ENCODE assay signal across 17 mouse cellular contexts in the genomic region with DNA sequence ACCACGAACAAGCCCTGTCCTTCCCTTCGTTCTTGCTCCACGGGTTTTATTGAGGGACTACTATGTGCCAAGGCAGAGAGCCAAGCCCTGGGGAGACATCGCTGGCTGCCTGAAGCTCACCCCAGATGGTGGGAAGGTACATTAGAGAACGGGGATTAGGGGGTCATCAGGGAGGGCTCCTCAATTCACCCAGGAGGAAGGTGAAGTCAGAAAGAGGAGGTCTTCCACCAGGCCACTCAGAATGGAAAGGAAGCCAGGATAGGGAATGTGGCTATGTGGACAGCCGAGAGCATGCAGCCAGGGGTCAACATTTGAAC. TPM values are rescaled to one million over a fixed set of nuclear protein-coding genes. Genes with fewer than 3 reads are reported as not detected.
DNase-seq lines count a peak whose midpoint lies in the region; ATAC-seq and TF ChIP-seq lines count a peak whose summit lies in the region.
"Had no signal": no experiment of that assay in that cellular context is flagged by ENCODE, and none has a peak within 500 bp of the region (broad histone marks: within the 10 kb centered on the region; RNA-seq: fewer than 3 reads in every experiment).

No protein-coding gene starts in this region.

- H3K27ac ChIP-seq in heart, postnatal 0 days (ENCODE audit: low read depth), result peak overlapping the region; percentile 65
- peak overlapping the region; percentile 94 for H3K27ac ChIP-seq in lung, embryonic 16.5 days (ENCODE audit: low read length)
- H3K27ac ChIP-seq in intestine, embryonic 15.5 days, result peak overlapping the region; percentile 86
- H3K27ac ChIP-seq in small intestine, adult 2 months (ENCODE audit: insufficient read depth, low read depth, low read length), result peak overlapping the region; percentile 60
- H3K27ac ChIP-seq: forebrain, embryonic 12.5 days; hindbrain, postnatal 0 days; midbrain, embryonic 10.5 days had no signal

- no peak for TF ChIP-seq POLR2A in small intestine, adult 2 months (IDR thresholded peaks at IDR 0.05; ENCODE audit: low read depth, low read length)

- WGBS in heart, postnatal 0 days, result 50% methylated on average over 6 of the region's 6 CpGs
- 39% methylated on average over 6 of the region's 6 CpGs for WGBS in lung, embryonic 16.5 days
- 56% methylated on average over 6 of the region's 6 CpGs for WGBS in intestine, embryonic 15.5 days
- 60% methylated on average over 6 of the region's 6 CpGs for WGBS in small intestine, adult 2 months

- H3K4me1 ChIP-seq in heart, postnatal 0 days (ENCODE audit: control insufficient read depth, insufficient read depth), result peaks cover 16% of the 10 kb centered on the region; the same call in 1 of the 2 replicates
- H3K4me1 ChIP-seq in lung, embryonic 16.5 days (replicated peaks; ENCODE audit: control insufficient read depth, insufficient read depth, low read length), result peaks cover 24% of the 10 kb centered on the region
- H3K4me1 ChIP-seq in intestine, embryonic 15.5 days (replicated peaks), result peaks cover 11% of the 10 kb centered on the region
- no peaks in the 10 kb centered on the region for H3K4me1 ChIP-seq in small intestine, adult 2 months (ENCODE audit: control insufficient read depth, insufficient read depth, insufficient read length, low read length)

- H3K27me3 ChIP-seq in heart, postnatal 0 days (ENCODE audit: control insufficient read depth, insufficient read depth, low read length), result 0 out of 2 replicates have a peak, but pooled peaks cover 5% of the 10 kb centered on the region
- peaks cover 3% of the 10 kb centered on the region; the same call in 1 of the 2 replicates for H3K27me3 ChIP-seq in lung, embryonic 16.5 days (ENCODE audit: control insufficient read depth, insufficient read depth, low read depth, low read length)
- H3K27me3 ChIP-seq in intestine, embryonic 15.5 days (replicated peaks), result 0 out of 2 replicates have a peak, but pooled peaks cover 2% of the 10 kb centered on the region
- H3K27me3 ChIP-seq in small intestine, adult 2 months (ENCODE audit: control insufficient read depth, insufficient read depth, low read length), result no peaks in the 10 kb centered on the region; the same call in none of the 2 replicates

- no peak for DNase-seq in heart, postnatal 0 days (ENCODE audit: low spot score)
- no peak for DNase-seq in heart, adult 8-10 months (ENCODE audit: low spot score)
- DNase-seq in lung, postnatal 10 days, result no peak
- DNase-seq in gastrocnemius, adult 8-10 months (ENCODE audit: low spot score in 2 of 2), result no peak
- DNase-seq: cerebellum, adult 11-12 months; thymus, postnatal 14 days had no signal

- H3K4me2 ChIP-seq in heart, postnatal 0 days (ENCODE audit: low read depth, low read length), result no peak overlapping the region
- 0 out of 2 replicates have a peak overlapping the region, but pooled peaks have one; percentile 39 for H3K4me2 ChIP-seq in lung, embryonic 16.5 days (ENCODE audit: low read depth, low read length)
- H3K4me2 ChIP-seq in intestine, embryonic 15.5 days (replicated peaks), result no peak overlapping the region
- H3K4me2 ChIP-seq: forebrain, embryonic 12.5 days had no signal

- H3K36me3 ChIP-seq in heart, postnatal 0 days (replicated peaks; ENCODE audit: control insufficient read depth, insufficient read depth, low read length), result no peaks in the 10 kb centered on the region
- no peaks in the 10 kb centered on the region for H3K36me3 ChIP-seq in lung, embryonic 16.5 days (ENCODE audit: control insufficient read depth, insufficient read depth, low read length)
- H3K36me3 ChIP-seq in intestine, embryonic 15.5 days, result no peaks in the 10 kb centered on the region
- no peaks in the 10 kb centered on the region for H3K36me3 ChIP-seq in small intestine, adult 2 months (ENCODE audit: control insufficient read depth, insufficient read depth, low read length)
- H3K36me3 ChIP-seq: forebrain, embryonic 12.5 days; midbrain, embryonic 10.5 days had no signal

- no peak overlapping the region for H3K9ac ChIP-seq in heart, postnatal 0 days (replicated peaks; ENCODE audit: low read depth, low read length)
- peak overlapping the region; percentile 36; the same call in 1 of the 2 replicates for H3K9ac ChIP-seq in lung, embryonic 16.5 days (ENCODE audit: low read length)
- H3K9ac ChIP-seq in intestine, embryonic 15.5 days, result no peak overlapping the region
- H3K9ac ChIP-seq: forebrain, embryonic 12.5 days had no signal

- no peak; the same call in 1 of the 2 replicates for TF ChIP-seq EP300 in heart, postnatal 0 days (IDR thresholded peaks at IDR 0.05; ENCODE audit: low read depth)

- ATAC-seq in heart, postnatal 0 days (ENCODE audit: insufficient read depth, low read depth), result no peak
- no peak for ATAC-seq in lung, embryonic 16.5 days (ENCODE audit: low read depth)
- no peak for ATAC-seq in intestine, embryonic 15.5 days
- no peak for ATAC-seq in granulocyte monocyte progenitor cell, adult 5-6 weeks (replicated peaks; ENCODE audit: poor library complexity, severe bottlenecking)
- ATAC-seq: hindbrain, postnatal 0 days had no signal

- no peak overlapping the region for H3K4me3 ChIP-seq in heart, postnatal 0 days (ENCODE audit: low read depth, low read length)
- H3K4me3 ChIP-seq in lung, embryonic 16.5 days (ENCODE audit: low read length), result no peak overlapping the region
- H3K4me3 ChIP-seq in intestine, embryonic 15.5 days (replicated peaks), result no peak overlapping the region
- H3K4me3 ChIP-seq in small intestine, adult 2 months (ENCODE audit: low read depth, low read length), result no peak overlapping the region
- H3K4me3 ChIP-seq: forebrain, embryonic 12.5 days; midbrain, embryonic 10.5 days had no signal

- H3K9me3 ChIP-seq in heart, postnatal 0 days (replicated peaks; ENCODE audit: control insufficient read depth, low read length), result no peaks in the 10 kb centered on the region
- H3K9me3 ChIP-seq in lung, embryonic 16.5 days (ENCODE audit: control insufficient read depth, low read length), result no peaks in the 10 kb centered on the region
- no peaks in the 10 kb centered on the region for H3K9me3 ChIP-seq in intestine, embryonic 15.5 days
- H3K9me3 ChIP-seq: forebrain, embryonic 12.5 days; midbrain, embryonic 10.5 days had no signal

- TF ChIP-seq CTCF in heart, postnatal 0 days (IDR thresholded peaks at IDR 0.05; ENCODE audit: low read depth), result no peak
- TF ChIP-seq CTCF in small intestine, adult 2 months (IDR thresholded peaks at IDR 0.05; ENCODE audit: extremely low read depth, insufficient read length, insufficient replicate concordance, low read depth, low read length), result no peak

RNA-seq across cellular contexts. Expression of a gene that starts 10.2 kb away (rescaled TPM):
- 4.8 and 12.5 TPM in 2 replicates for total RNA-seq in heart, postnatal 0 days (2014; rRNA removed; ENCODE audit: low replicate concordance)
- 10.2 TPM in 2 replicates for polyA plus RNA-seq in heart, postnatal 0 days (2015; fragmentation: Nextera tagmentation; extraction: Ambion mirVana)
- 1 to 10 TPM; 5.1 to 5.6 (median 5.2) TPM for total RNA-seq in heart, adult 8-10 months (2022)
- 8.4 and 8.6 TPM in 2 replicates for polyA plus RNA-seq in lung, embryonic 16.5 days (2015; fragmentation: Nextera tagmentation; extraction: Ambion mirVana)
- 10.0 and 10.3 TPM in 2 replicates for polyA plus RNA-seq in intestine, embryonic 15.5 days (2015; fragmentation: Nextera tagmentation; extraction: Ambion mirVana)
- polyA plus RNA-seq in small intestine, adult 2 months (2012; rRNA removed), result 3.5 and 4.7 TPM in 2 replicates
- 0.45 TPM in 1 of 2 replicates, not detected in the other for total RNA-seq in granulocyte monocyte progenitor cell, adult 5-6 weeks (2014; fragmentation: Nextera tagmentation)
- total RNA-seq in granulocyte monocyte progenitor cell, adult 5-6 weeks (2017), result not detected in 2 replicates
- total RNA-seq in gastrocnemius, adult 8-10 months (2022), result 1 to 10 TPM; 1.5 to 2.5 (median 1.7) TPM

RNA-seq across cellular contexts. Expression of a gene that starts 14.1 kb away (rescaled TPM):
- not detected in 2 replicates for total RNA-seq in heart, postnatal 0 days (2014; rRNA removed; ENCODE audit: low replicate concordance)
- polyA plus RNA-seq in heart, postnatal 0 days (2015; fragmentation: Nextera tagmentation; extraction: Ambion mirVana), result 0.53 and 0.54 TPM in 2 replicates
- not detected for total RNA-seq in heart, adult 8-10 months (2022)
- 1.2 and 3.7 TPM in 2 replicates for polyA plus RNA-seq in lung, embryonic 16.5 days (2015; fragmentation: Nextera tagmentation; extraction: Ambion mirVana)
- polyA plus RNA-seq in intestine, embryonic 15.5 days (2015; fragmentation: Nextera tagmentation; extraction: Ambion mirVana), result 0.67 and 2.3 TPM in 2 replicates
- not detected in 2 replicates for polyA plus RNA-seq in small intestine, adult 2 months (2012; rRNA removed)
- total RNA-seq in granulocyte monocyte progenitor cell, adult 5-6 weeks (2014; fragmentation: Nextera tagmentation), result not detected in 2 replicates
- total RNA-seq in granulocyte monocyte progenitor cell, adult 5-6 weeks (2017), result not detected in 2 replicates
- not detected for total RNA-seq in gastrocnemius, adult 8-10 months (2022)
- total RNA-seq: hindbrain, postnatal 0 days; layer of hippocampus, postnatal 10 days had no signal
- polyA plus RNA-seq: forebrain, embryonic 12.5 days; hindbrain, postnatal 0 days; limb, embryonic 11.5 days; midbrain, embryonic 10.5 days had no signal

RNA-seq across cellular contexts. Expression of a gene that starts 32.3 kb away (rescaled TPM):
- total RNA-seq in heart, postnatal 0 days (2014; rRNA removed; ENCODE audit: low replicate concordance), result 68.6 and 72.9 TPM in 2 replicates
- polyA plus RNA-seq in heart, postnatal 0 days (2015; fragmentation: Nextera tagmentation; extraction: Ambion mirVana), result 53.4 and 55.0 TPM in 2 replicates
- total RNA-seq in heart, adult 8-10 months (2022), result 10 to 100 TPM; 34.4 to 36.3 (median 35.1) TPM
- 96.3 and 98.8 TPM in 2 replicates for polyA plus RNA-seq in lung, embryonic 16.5 days (2015; fragmentation: Nextera tagmentation; extraction: Ambion mirVana)
- polyA plus RNA-seq in intestine, embryonic 15.5 days (2015; fragmentation: Nextera tagmentation; extraction: Ambion mirVana), result 115 and 120 TPM in 2 replicates
- 152 and 199 TPM in 2 replicates for polyA plus RNA-seq in small intestine, adult 2 months (2012; rRNA removed)
- 180 and 213 TPM in 2 replicates for total RNA-seq in granulocyte monocyte progenitor cell, adult 5-6 weeks (2014; fragmentation: Nextera tagmentation)
- total RNA-seq in granulocyte monocyte progenitor cell, adult 5-6 weeks (2017), result 150 and 235 TPM in 2 replicates
- total RNA-seq in gastrocnemius, adult 8-10 months (2022), result 10 to 100 TPM; 25.7 to 34.6 (median 28.7) TPM

RNA-seq across cellular contexts. Expression of a gene that starts 32.8 kb away (rescaled TPM):
- total RNA-seq in heart, postnatal 0 days (2014; rRNA removed; ENCODE audit: low replicate concordance), result not detected in 2 replicates
- not detected in 2 replicates for polyA plus RNA-seq in heart, postnatal 0 days (2015; fragmentation: Nextera tagmentation; extraction: Ambion mirVana)
- total RNA-seq in heart, adult 8-10 months (2022), result not detected
- not detected in 2 replicates for polyA plus RNA-seq in lung, embryonic 16.5 days (2015; fragmentation: Nextera tagmentation; extraction: Ambion mirVana)
- polyA plus RNA-seq in intestine, embryonic 15.5 days (2015; fragmentation: Nextera tagmentation; extraction: Ambion mirVana), result not detected in 2 replicates
- polyA plus RNA-seq in small intestine, adult 2 months (2012; rRNA removed), result not detected in 2 replicates
- not detected in 2 replicates for total RNA-seq in granulocyte monocyte progenitor cell, adult 5-6 weeks (2014; fragmentation: Nextera tagmentation)
- not detected in 2 replicates for total RNA-seq in granulocyte monocyte progenitor cell, adult 5-6 weeks (2017)
- total RNA-seq in gastrocnemius, adult 8-10 months (2022), result not detected
- total RNA-seq: gastrocnemius, postnatal 10 days; hindbrain, postnatal 0 days; layer of hippocampus, postnatal 10 days had no signal
- polyA plus RNA-seq: forebrain, embryonic 12.5 days; hindbrain, postnatal 0 days; limb, embryonic 11.5 days; midbrain, embryonic 10.5 days had no signal

RNA-seq across cellular contexts. Expression of a gene that starts 37.8 kb away (rescaled TPM):
- not detected in 2 replicates for total RNA-seq in heart, postnatal 0 days (2014; rRNA removed; ENCODE audit: low replicate concordance)
- polyA plus RNA-seq in heart, postnatal 0 days (2015; fragmentation: Nextera tagmentation; extraction: Ambion mirVana), result not detected in 2 replicates
- not detected for total RNA-seq in heart, adult 8-10 months (2022)
- not detected in 2 replicates for polyA plus RNA-seq in lung, embryonic 16.5 days (2015; fragmentation: Nextera tagmentation; extraction: Ambion mirVana)
- polyA plus RNA-seq in intestine, embryonic 15.5 days (2015; fragmentation: Nextera tagmentation; extraction: Ambion mirVana), result not detected in 2 replicates
- polyA plus RNA-seq in small intestine, adult 2 months (2012; rRNA removed), result not detected in 2 replicates
- total RNA-seq in granulocyte monocyte progenitor cell, adult 5-6 weeks (2014; fragmentation: Nextera tagmentation), result not detected in 2 replicates
- not detected in 2 replicates for total RNA-seq in granulocyte monocyte progenitor cell, adult 5-6 weeks (2017)
- under 1 TPM in 1 of 4 experiments, not detected in 3; 0.94 TPM for total RNA-seq in gastrocnemius, adult 8-10 months (2022)
- total RNA-seq: adrenal gland, postnatal 36 days; gastrocnemius, postnatal 10 days; hindbrain, postnatal 0 days; layer of hippocampus, postnatal 10 days had no signal
- polyA plus RNA-seq: forebrain, embryonic 12.5 days; hindbrain, postnatal 0 days; limb, embryonic 11.5 days; midbrain, embryonic 10.5 days had no signal
